Mouse (Mus musculus) heart, embryonic 16.5 days (tissue): ENCODE data around the gene Skp1a. TPM values are rescaled to one million over a fixed set of nuclear protein-coding genes. Genes with fewer than 3 reads are reported as not detected.

Experiments used
- ATAC-seq: fragments of 200-750 bp; cut with Nextera tagmentation; replicated peaks from 2 replicates; pipeline ENCODE4 v1.8.0; 2017; ENCODE audit warnings: moderate number of reproducible peaks; ENCODE audit not compliant: insufficient read depth, low FRiP score; ENCODE audit errors: extremely low read depth
- H3K27ac ChIP-seq: fragments of 300-500 bp; sonication (generic); 2 replicates; pipeline ENCODE4 v1.5.1; 2014; ENCODE audit warnings: mild to moderate bottlenecking, low read length, control low read depth, moderate library complexity
- H3K27me3 ChIP-seq: fragments of 300-500 bp; sonication (generic); 2 replicates; pipeline ENCODE4 v1.6.1; 2014; ENCODE audit warnings: low read length, mixed read lengths; ENCODE audit not compliant: control insufficient read depth, insufficient read depth
- H3K36me3 ChIP-seq: fragments of 300-500 bp; sonication (generic); 2 replicates; pipeline ENCODE4 v1.6.1; 2014; ENCODE audit not compliant: control insufficient read depth, insufficient read depth
- H3K4me1 ChIP-seq: fragments of 300-500 bp; sonication (generic); 2 replicates; pipeline ENCODE4 v1.6.1; 2014; ENCODE audit warnings: low read length, mixed read lengths; ENCODE audit not compliant: control insufficient read depth, insufficient read depth
- H3K4me2 ChIP-seq: fragments of 300-500 bp; sonication (generic); 2 replicates; pipeline ENCODE4 v1.6.1; 2014; ENCODE audit warnings: low read depth, mild to moderate bottlenecking, control low read depth, low read length
- H3K4me3 ChIP-seq: fragments of 300-500 bp; sonication (generic); 2 replicates; pipeline ENCODE4 v1.5.1; 2014; ENCODE audit warnings: mild to moderate bottlenecking, control low read depth, low read length
- H3K9ac ChIP-seq: fragments of 300-500 bp; sonication (generic); 2 replicates; pipeline ENCODE4 v1.6.1; 2014; ENCODE audit warnings: low read length, control low read depth
- H3K9me3 ChIP-seq: fragments of 300-500 bp; sonication (generic); replicated peaks from 2 replicates; pipeline ENCODE4 v1.6.1; 2016; ENCODE audit warnings: low read length; ENCODE audit not compliant: control insufficient read depth
- WGBS: fragments of 180-500 bp; shearing (Covaris S2); extraction: QIAGEN DNeasy Blood & Tissue Kit; methylation state at CpG from one replicate; pipeline ENCODE4 v1.1.7; 2014; 5-methylcytosine and 5-hydroxymethylcytosine counted together
- polyA plus RNA-seq: library from polyadenylated mRNA; unstranded; fragments of >200 nt; fragmentation: Nextera tagmentation; extraction: Ambion mirVana; gene quantifications from 2 replicates; pipeline ENCODE4 v1.2.1, GENCODE M21; 2015

The Skp1a gene
- polyA plus RNA-seq, 1 experiment from 2014 or later: 507 TPM

DNA sequence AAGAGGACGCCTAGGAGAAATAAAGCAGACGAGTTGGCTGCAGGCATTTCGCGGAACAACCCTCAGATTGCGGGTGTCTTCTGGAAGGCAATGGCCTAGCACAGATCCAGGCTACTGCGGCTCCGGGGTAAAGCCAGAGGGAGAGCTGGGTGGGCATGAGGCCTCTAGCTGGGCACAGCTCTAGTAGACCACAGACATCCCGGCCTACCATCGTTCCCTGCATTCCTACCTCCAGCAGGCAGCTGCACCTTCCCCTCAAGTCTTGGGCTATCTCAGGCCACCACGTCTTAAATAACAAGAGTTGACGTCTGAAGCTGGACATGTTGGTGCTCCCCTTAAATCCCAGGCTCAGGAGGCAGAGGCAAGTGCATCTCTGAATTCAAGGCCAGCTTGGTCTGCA lies 30.5 kb downstream of the Skp1a start:
- Histone ChIP-seq H3K4me2 (no peak overlapping the region), H3K27ac (no peak overlapping the region), H3K4me1 (peaks cover 17% of the 10 kb centered on the region), H3K27me3 (no peaks in the 10 kb centered on the region), H3K9me3 (no peaks in the 10 kb centered on the region), H3K36me3 (no peaks in the 10 kb centered on the region), H3K4me3 (no peak overlapping the region), H3K9ac (no peak overlapping the region)
- no peak for ATAC-seq
- WGBS: 83% methylated on average over 11 of the region's 11 CpGs

DNA sequence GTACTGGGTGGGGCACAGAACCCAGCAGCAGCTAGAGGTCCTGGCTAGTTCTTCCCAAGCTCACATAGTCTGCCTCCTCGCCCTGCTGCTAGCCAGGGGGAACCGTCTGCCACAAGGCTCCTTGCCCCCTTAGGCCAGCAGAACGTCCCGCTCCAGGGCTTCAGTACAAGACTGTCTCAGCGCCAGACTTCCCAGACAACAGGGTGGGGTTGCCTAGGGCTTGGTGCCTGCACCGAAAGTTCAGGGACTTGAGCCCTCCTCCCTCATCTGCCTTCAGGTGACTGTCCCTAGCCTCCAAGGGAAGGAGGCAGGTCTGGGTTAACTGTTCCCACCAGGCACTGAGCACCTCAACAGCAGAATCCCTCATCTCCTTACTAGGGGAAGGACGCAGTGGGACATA lies 33.1 kb downstream of the Skp1a start:
- ATAC-seq: no peak
- H3K36me3 ChIP-seq: no peaks in the 10 kb centered on the region
- no peak overlapping the region for H3K9ac ChIP-seq
- H3K4me2 ChIP-seq: no peak overlapping the region
- H3K27ac ChIP-seq: no peak overlapping the region
- no peaks in the 10 kb centered on the region for H3K9me3 ChIP-seq
- H3K4me3 ChIP-seq: no peak overlapping the region
- WGBS: 78% methylated on average over 7 of the region's 7 CpGs
- peaks cover 30% of the 10 kb centered on the region for H3K4me1 ChIP-seq
- no peaks in the 10 kb centered on the region for H3K27me3 ChIP-seq

- ATAC-seq: no peak
- H3K4me3 ChIP-seq: no peak overlapping the region
- H3K4me1 ChIP-seq: peaks cover 35% of the 10 kb centered on the region
- H3K36me3 ChIP-seq: no peaks in the 10 kb centered on the region
- H3K9me3 ChIP-seq: no peaks in the 10 kb centered on the region
- H3K9ac ChIP-seq: no peak overlapping the region; the same call in 1 of the 2 replicates
- 21% methylated on average over 12 of the region's 12 CpGs for WGBS
- peak overlapping the region; percentile 19; the same call in 1 of the 2 replicates for H3K4me2 ChIP-seq
- H3K27ac ChIP-seq: peak overlapping the region; percentile 56; the same call in 1 of the 2 replicates
- H3K27me3 ChIP-seq: no peaks in the 10 kb centered on the region
Measured at GRCm38 (mm10) chr11:52265616-52266307, 34.0 kb downstream of the Skp1a start.

- no peak overlapping the region for H3K4me2 ChIP-seq
- H3K4me3 ChIP-seq: no peak overlapping the region
- no peaks in the 10 kb centered on the region for H3K27me3 ChIP-seq
- no peak overlapping the region for H3K9ac ChIP-seq
- no peak overlapping the region for H3K27ac ChIP-seq
- peaks cover 39% of the 10 kb centered on the region for H3K4me1 ChIP-seq
- ATAC-seq: no peak
- 80% methylated on average over 5 of the region's 5 CpGs for WGBS
- H3K36me3 ChIP-seq: no peaks in the 10 kb centered on the region
- no peaks in the 10 kb centered on the region for H3K9me3 ChIP-seq
Measured at GRCm38 (mm10) chr11:52267271-52267670, 35.5 kb downstream of the Skp1a start.

DNA sequence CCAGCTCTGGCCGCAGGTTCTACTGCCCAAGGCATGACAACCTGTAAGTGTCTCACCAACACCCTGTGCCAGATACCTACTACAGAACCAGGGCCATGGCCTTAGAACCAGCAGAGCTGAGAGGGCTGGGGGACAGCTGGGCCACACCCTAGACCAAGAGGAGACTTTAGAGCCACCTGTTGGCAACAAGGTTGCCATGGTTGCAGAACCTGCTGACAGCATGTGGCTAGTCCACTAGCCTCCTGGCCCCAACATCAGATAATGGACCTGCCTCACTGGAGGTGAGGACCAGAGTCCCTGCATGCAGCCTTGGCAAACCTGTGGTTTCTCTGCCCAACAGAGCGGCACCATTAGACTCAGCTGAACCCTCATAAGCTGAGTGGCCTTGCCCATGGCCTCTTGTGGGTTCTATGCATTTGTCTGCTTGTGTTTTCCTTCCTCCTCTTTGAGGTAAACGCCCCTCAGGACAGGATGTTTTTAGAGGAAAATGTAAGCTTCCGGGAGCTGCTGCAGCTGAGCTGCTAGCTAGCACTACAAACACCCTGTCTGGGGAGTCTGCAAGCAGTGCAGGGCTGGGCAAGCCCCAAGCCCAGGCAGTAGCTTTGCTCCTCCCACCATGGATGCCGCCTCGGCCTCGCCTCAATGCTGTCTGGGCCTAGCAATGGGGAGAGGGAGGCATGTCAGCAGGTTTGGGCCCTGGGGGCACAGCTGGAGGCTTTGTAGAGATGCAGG lies 36.5 kb downstream of the Skp1a start:
- Histone ChIP-seq H3K4me3 (no peak overlapping the region), H3K27me3 (no peaks in the 10 kb centered on the region), H3K9ac (0 out of 2 replicates have a peak overlapping the region, but pooled peaks have one; percentile 22), H3K9me3 (no peaks in the 10 kb centered on the region), H3K27ac (peak overlapping the region; percentile 10), H3K4me2 (peak overlapping the region; percentile 6; the same call in 1 of the 2 replicates), H3K4me1 (peaks cover 49% of the 10 kb centered on the region), H3K36me3 (no peaks in the 10 kb centered on the region)
- no peak for ATAC-seq
- WGBS: 46% methylated on average over 7 of the region's 7 CpGs

DNA sequence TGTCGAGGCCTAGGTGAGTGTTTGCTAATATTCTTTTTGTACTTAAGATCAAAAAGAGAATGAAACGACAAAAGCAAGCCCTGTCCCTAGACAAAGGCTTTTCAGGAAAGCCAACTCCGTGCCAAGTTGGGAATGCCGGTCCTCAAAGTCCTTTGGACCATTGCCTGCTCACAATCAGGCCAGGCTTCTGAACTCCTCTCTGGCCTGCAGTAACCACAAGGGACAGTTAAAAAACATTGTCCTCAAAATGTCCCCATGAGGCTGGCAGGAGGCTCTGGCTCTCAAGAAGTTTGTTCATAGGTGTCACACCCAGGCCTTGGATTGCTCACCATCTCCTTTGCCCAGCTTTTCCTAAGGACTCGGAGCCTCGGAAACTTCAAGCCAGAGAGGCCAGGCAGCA lies 38.0 kb downstream of the Skp1a start:
- no peak overlapping the region for H3K9ac ChIP-seq
- H3K4me2 ChIP-seq: no peak overlapping the region
- H3K36me3 ChIP-seq: no peaks in the 10 kb centered on the region
- no peaks in the 10 kb centered on the region for H3K27me3 ChIP-seq
- 57% methylated on average over 6 of the region's 6 CpGs for WGBS
- H3K4me1 ChIP-seq: peaks cover 55% of the 10 kb centered on the region
- no peak overlapping the region for H3K27ac ChIP-seq
- no peak overlapping the region for H3K4me3 ChIP-seq
- no peak for ATAC-seq
- no peaks in the 10 kb centered on the region for H3K9me3 ChIP-seq

DNA sequence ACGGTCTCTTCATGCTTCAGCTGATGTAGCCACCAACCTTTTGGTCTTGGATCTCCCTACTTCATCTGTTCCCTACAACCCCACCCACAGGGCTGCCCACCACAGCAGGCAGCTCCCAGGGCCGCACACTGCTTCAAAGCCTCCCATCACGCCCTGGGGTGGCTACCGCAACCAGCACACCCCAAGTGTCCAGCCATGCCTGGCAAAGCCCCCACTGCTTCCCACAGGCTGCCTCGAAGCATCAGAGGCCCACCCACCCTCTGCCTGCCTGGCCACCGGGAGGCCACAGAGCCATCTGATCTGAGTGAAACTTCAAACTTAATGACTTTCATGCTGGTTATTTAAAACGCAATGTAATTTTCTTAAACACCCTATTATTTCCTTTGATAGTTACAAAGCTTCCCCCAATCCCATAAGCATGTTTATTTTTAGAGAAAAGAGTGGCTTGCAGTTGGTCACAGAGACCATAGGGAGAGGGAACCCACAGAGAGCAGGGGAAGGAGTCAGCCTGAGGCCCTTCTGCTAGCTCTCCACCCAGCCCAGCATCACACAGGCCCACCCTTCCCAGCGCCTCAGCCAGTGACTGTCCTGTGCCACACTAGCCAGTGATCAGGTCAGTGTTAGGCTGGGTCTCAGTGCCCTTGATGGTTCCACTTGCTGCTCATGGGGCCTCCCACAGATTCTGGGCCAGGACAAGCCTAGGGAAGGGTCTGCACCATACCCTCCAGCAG lies 40.1 kb downstream of the Skp1a start:
- Histone ChIP-seq H3K4me1 (peaks cover 41% of the 10 kb centered on the region), H3K27me3 (no peaks in the 10 kb centered on the region), H3K36me3 (no peaks in the 10 kb centered on the region), H3K9me3 (no peaks in the 10 kb centered on the region), H3K4me2 (no peak overlapping the region), H3K9ac (0 out of 2 replicates have a peak overlapping the region, but pooled peaks have one; percentile 3), H3K4me3 (no peak overlapping the region), H3K27ac (no peak overlapping the region)
- WGBS: 86% methylated on average over 8 of the region's 8 CpGs
- ATAC-seq: no peak

DNA sequence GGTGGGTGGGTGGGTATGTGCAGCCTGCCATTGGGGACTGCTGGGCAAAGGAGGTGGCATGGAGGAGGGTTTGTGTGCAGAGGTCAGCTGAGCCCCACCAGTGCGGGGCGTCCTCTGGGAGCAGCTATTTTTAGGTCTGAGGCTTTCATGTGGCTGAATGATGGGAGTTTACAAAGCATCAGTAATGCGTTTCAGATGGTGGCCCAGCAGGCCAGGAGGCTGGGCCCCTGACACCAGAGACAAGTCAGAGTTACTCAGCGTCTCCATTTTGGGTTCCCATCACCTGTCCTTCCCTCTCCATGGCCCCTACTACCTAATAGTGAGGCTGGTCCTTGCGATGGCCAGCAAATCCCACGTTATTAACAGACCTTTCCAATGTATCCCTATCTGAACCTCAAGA lies 40.8 kb downstream of the Skp1a start:
- H3K4me3 ChIP-seq: no peak overlapping the region
- no peaks in the 10 kb centered on the region for H3K36me3 ChIP-seq
- H3K9me3 ChIP-seq: no peaks in the 10 kb centered on the region
- no peak for ATAC-seq
- H3K4me1 ChIP-seq: peaks cover 41% of the 10 kb centered on the region
- no peaks in the 10 kb centered on the region for H3K27me3 ChIP-seq
- H3K27ac ChIP-seq: no peak overlapping the region
- WGBS: 49% methylated on average over 6 of the region's 6 CpGs
- H3K4me2 ChIP-seq: no peak overlapping the region
- 0 out of 2 replicates have a peak overlapping the region, but pooled peaks have one; percentile 3 for H3K9ac ChIP-seq
